Mouse (Mus musculus): Measurements from ENCODE around the gene Adcy10. TPM values are rescaled to one million over a fixed set of nuclear protein-coding genes. Genes with fewer than 3 reads are reported as not detected.

The Adcy10 gene
- polyA plus RNA-seq, 1 experiment from 2014 or later = 0.08 TPM

- 22% methylated on average over 8 of the region's 8 CpGs for WGBS
- H3K9me3 ChIP-seq = no peaks in the 10 kb centered on the region
- H3K27me3 ChIP-seq = no peaks in the 10 kb centered on the region
- no peak overlapping the region for H3K4me3 ChIP-seq
- ATAC-seq (ENCODE audit: insufficient number of reproducible peaks, insufficient read depth, low FRiP score, low TSS enrichment) = no peak
- no peak overlapping the region for H3K9ac ChIP-seq
- H3K4me2 ChIP-seq (replicated peaks) = no peak overlapping the region
- H3K27ac ChIP-seq = no peak overlapping the region
- H3K4me1 ChIP-seq = peaks cover 18% of the 10 kb centered on the region
- peaks cover 20% of the 10 kb centered on the region for H3K36me3 ChIP-seq
Measured at GRCm38 (mm10) chr1:165587845-165588244, 102.9 kb downstream of the Adcy10 start.

DNA sequence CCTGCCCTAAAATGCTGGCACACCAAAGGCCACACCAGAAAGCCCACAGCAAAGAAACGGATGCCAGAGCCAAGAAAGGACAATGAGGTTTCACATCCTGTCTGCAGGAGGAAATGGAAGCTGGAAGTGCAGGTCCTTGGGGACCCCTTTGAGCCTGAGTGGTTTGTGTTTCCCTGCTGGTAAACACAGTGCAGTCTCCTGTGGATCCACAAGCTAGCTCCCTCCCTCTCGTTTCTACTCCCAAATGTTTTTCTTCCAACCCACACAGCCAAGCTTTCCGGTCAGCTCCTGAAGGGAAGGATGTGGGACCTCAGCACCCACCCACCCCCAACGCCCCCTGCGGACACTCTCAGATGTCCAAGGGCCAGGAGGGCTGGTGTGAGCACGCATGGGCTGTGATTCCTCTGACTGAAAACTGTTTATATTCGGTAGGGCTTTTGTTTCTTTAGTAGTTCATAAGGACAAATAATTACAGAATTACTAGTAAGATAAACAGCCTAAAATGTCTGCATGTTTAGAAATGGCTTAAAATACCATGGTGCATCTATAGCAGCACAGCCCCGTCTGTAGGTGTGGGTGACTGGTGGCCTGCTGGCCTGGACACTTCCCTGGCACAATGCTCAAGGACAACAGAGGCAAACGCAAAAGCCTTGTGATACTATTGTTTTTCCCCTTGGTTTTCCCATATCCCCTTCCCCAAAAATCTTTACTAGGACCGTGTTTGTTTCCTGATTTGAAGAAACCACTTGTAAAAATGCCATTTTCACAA, 104.5 kb downstream of the Adcy10 start:
- Histone ChIP-seq H3K36me3 (peaks cover 34% of the 10 kb centered on the region), H3K27ac (peak overlapping the region; percentile 61), H3K4me3 (no peak overlapping the region), H3K27me3 (no peaks in the 10 kb centered on the region), H3K4me2 (replicated peaks) (no peak overlapping the region), H3K9ac (no peak overlapping the region), H3K9me3 (no peaks in the 10 kb centered on the region), H3K4me1 (peaks cover 18% of the 10 kb centered on the region)
- 27% methylated on average over 10 of the region's 10 CpGs for WGBS
- ATAC-seq (ENCODE audit: insufficient number of reproducible peaks, insufficient read depth, low FRiP score, low TSS enrichment) = no peak

DNA sequence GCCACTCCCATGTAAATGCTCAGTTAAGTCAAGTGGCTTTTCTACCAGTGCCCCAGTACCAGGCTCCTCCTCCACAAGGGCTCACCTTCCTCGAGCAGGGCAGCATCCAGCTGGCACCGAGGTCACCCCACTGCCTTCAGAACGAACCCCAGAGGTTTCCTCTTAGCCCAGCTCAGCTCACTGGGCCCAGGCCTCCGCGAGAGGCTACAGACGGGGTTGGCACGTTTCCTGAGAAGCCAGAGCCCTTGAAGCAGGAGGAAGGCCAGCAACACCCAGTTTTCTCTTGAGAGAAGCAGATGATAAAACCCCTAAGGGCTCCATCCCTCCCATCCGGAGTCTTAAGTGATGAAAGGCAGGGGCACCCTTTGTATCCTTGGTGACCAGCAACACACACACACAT, 105.8 kb downstream of the Adcy10 start:
- no peak overlapping the region for H3K9ac ChIP-seq
- no peak overlapping the region for H3K4me2 ChIP-seq (replicated peaks)
- no peaks in the 10 kb centered on the region for H3K9me3 ChIP-seq
- H3K27me3 ChIP-seq = no peaks in the 10 kb centered on the region
- H3K4me1 ChIP-seq = peaks cover 18% of the 10 kb centered on the region
- no peak overlapping the region for H3K27ac ChIP-seq
- no peak for ATAC-seq (ENCODE audit: insufficient number of reproducible peaks, insufficient read depth, low FRiP score, low TSS enrichment)
- peaks cover 47% of the 10 kb centered on the region for H3K36me3 ChIP-seq
- 75% methylated on average over 8 of the region's 8 CpGs for WGBS
- no peak overlapping the region for H3K4me3 ChIP-seq

DNA sequence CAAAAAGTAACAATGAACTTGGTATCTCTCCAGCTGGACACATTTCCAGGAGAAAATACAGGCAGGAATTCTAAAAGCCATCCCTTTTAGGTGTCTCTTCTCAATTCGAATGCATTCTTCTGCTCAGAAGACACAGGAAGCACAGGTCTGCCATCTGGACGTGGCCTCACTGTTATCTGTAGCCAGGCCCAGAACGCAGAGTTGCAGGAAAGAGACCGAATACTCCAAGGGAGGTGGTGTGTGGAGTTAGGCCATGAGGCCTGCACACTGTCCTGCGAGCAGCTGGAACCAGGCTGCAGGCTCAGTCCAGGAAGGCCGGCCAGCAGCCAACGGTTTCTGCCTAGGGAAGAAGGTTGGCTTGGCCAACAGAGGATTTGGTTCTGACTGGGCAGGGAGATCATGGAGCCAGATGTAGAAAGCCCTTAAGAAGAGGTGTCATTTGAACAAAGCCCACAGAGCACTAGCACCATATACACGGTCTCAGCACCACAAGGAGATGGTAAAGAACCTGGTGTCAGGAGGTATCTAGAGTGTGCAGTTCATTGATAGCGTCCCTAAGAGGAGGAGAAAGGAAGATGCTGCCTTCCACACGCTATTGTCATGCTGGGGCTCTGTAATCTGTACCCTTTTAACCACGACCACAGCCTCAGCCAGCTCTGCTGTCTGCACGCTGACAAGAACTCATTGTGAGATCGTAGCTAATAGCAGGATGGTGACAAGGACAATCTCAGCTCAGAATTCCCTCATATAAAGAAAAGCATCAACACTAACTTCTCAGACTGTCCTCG, 107.5 kb downstream of the Adcy10 start:
- H3K27ac ChIP-seq = no peak overlapping the region
- H3K9me3 ChIP-seq = no peaks in the 10 kb centered on the region
- H3K4me1 ChIP-seq = peaks cover 18% of the 10 kb centered on the region
- peaks cover 54% of the 10 kb centered on the region for H3K36me3 ChIP-seq
- no peak for ATAC-seq (ENCODE audit: insufficient number of reproducible peaks, insufficient read depth, low FRiP score, low TSS enrichment)
- H3K4me2 ChIP-seq (replicated peaks) = no peak overlapping the region
- WGBS = 88% methylated on average over 14 of the region's 14 CpGs
- no peak overlapping the region for H3K9ac ChIP-seq
- no peak overlapping the region for H3K4me3 ChIP-seq
- H3K27me3 ChIP-seq = no peaks in the 10 kb centered on the region

DNA sequence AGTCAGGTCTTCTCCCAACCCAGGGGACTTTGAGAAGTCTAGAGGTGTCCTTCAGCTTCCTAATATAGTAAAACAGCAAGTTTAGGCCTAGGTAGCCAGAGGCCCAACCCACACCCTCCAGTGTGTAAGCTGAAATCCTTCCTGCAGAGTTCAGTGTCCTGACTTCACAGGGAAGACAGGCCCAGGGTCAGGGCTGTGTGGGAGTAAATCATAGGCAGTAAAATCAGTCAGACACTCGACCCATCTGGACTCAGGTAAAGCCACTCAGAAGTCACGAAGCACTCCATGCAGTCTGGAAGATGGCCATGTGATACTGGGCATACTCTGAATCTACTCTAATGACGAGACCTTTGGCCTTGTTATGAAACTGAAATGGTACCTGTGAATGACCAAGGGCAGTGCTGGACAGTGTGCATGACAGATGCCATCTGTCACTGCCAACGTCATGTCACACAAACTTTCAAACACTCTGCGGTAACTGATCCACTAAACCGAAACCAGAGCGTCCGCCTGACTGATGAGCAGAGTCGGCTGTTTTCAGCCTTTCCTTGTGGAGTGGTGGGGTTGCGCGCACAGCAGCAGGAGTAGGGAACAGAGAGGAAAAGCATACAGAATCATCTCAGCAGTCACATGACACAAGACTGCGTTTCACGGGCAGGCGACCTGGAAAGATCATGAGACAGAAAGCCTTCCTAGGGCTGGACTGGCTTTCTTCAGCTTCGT, 109.9 kb downstream of the Adcy10 start:
- H3K36me3 ChIP-seq = peaks cover 76% of the 10 kb centered on the region
- WGBS = 80% methylated on average over 15 of the region's 15 CpGs
- no peak overlapping the region for H3K4me2 ChIP-seq (replicated peaks)
- no peak overlapping the region for H3K4me3 ChIP-seq
- H3K27ac ChIP-seq = no peak overlapping the region
- H3K9me3 ChIP-seq = no peaks in the 10 kb centered on the region
- ATAC-seq (ENCODE audit: insufficient number of reproducible peaks, insufficient read depth, low FRiP score, low TSS enrichment) = no peak
- H3K4me1 ChIP-seq = no peaks in the 10 kb centered on the region
- no peak overlapping the region for H3K9ac ChIP-seq
- H3K27me3 ChIP-seq = no peaks in the 10 kb centered on the region

DNA sequence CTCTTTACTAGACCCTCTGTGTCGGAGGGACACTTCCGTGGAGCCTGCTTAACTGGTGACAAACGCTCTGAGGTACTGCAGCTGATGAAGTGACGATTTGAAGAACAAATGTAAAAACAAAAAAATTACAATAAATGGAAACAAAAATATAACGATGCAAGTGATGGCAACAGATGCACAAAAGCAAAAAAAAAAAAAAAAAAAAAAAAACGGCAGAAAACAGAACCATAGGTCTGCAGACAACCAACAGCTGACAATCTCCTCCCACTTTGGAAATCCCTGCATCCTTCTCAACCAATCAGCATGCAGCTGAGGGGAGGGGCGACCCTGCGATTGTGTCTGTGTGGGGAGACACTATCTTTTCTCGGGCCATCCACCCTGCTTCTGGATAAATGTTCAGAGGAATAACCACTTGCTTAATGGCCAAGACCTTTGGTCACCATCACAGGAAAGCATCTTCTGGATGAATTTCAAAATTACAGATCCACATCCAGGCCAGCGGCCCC, 116.8 kb downstream of the Adcy10 start:
- Histone ChIP-seq H3K27ac (no peak overlapping the region), H3K4me3 (no peak overlapping the region), H3K4me1 (no peaks in the 10 kb centered on the region), H3K27me3 (no peaks in the 10 kb centered on the region), H3K4me2 (replicated peaks) (no peak overlapping the region), H3K9ac (no peak overlapping the region), H3K9me3 (no peaks in the 10 kb centered on the region), H3K36me3 (peaks cover 76% of the 10 kb centered on the region)
- 80% methylated on average over 10 of the region's 10 CpGs for WGBS
- ATAC-seq (ENCODE audit: insufficient number of reproducible peaks, insufficient read depth, low FRiP score, low TSS enrichment) = no peak

DNA sequence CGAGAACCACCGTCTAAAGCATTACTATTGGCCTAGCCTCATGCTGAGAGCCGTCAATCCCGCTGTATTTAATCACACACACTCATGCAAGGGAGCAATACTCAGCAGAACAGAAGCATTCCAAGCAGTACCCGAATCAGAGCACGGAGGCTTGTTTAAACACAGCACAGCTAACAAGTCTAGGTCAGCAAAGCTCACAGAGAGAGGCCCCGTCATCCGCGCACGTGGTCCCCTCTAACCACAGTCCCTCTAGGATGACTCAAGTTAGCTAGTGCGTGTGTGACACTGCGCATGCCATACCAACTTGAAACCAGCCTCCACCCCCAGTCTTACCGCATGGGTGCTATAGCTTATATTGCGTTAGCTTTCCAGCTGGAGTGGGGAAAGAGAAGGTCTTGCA, 118.2 kb downstream of the Adcy10 start:
- 90% methylated on average over 14 of the region's 14 CpGs for WGBS
- Histone ChIP-seq H3K9me3 (no peaks in the 10 kb centered on the region), H3K4me1 (no peaks in the 10 kb centered on the region), H3K4me3 (no peak overlapping the region), H3K27me3 (no peaks in the 10 kb centered on the region), H3K9ac (no peak overlapping the region), H3K27ac (no peak overlapping the region), H3K4me2 (replicated peaks) (no peak overlapping the region), H3K36me3 (peaks cover 74% of the 10 kb centered on the region)
- ATAC-seq (ENCODE audit: insufficient number of reproducible peaks, insufficient read depth, low FRiP score, low TSS enrichment) = no peak

DNA sequence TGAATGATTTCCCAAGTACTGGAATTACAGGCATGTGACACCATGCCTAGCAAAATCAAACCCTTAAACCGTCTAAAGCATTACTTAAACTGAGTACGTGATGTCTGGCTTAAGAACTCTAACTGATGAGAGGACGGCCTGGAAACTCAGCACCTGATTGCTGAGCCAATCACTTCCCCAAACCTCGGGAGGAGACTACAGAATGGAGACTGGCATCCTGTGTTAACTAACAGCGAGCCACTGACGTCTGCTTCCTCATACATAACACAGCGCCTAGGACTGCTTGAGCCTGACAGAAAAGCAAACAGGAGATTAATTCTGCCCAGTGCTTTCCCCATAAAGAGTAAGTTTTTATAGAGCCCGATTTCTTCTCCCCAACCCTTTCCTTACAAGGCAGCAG, 119.2 kb downstream of the Adcy10 start:
- H3K27ac ChIP-seq = no peak overlapping the region
- H3K9ac ChIP-seq = no peak overlapping the region
- H3K9me3 ChIP-seq = no peaks in the 10 kb centered on the region
- H3K4me2 ChIP-seq (replicated peaks) = no peak overlapping the region
- H3K4me3 ChIP-seq = no peak overlapping the region
- WGBS = 87% methylated on average over 8 of the region's 8 CpGs
- no peak for ATAC-seq (ENCODE audit: insufficient number of reproducible peaks, insufficient read depth, low FRiP score, low TSS enrichment)
- no peaks in the 10 kb centered on the region for H3K27me3 ChIP-seq
- peaks cover 66% of the 10 kb centered on the region for H3K36me3 ChIP-seq
- 0 out of 2 replicates have a peak, but pooled peaks cover 1% of the 10 kb centered on the region for H3K4me1 ChIP-seq

DNA sequence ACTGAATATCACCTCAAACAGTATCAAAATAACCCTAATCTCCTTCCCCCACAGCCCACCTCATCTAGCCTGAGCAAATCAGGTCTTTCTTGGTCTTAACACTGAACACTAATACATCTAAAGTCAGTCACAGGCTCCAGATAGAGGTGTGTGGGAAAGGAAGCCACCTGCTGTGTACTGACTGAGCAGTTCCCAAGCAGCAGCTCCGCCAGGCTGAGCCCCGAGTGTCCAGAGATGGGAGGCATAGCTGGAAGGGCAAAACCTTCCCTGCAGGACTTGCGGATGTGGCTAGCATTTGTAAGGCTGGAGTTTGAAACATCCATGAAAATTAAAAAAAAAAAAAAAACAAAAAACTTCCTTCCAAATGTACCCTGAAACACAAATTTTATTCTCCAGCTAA, 120.1 kb downstream of the Adcy10 start:
- no peak for ATAC-seq (ENCODE audit: insufficient number of reproducible peaks, insufficient read depth, low FRiP score, low TSS enrichment)
- 85% methylated on average over 3 of the region's 3 CpGs for WGBS
- H3K9ac ChIP-seq = no peak overlapping the region

DNA sequence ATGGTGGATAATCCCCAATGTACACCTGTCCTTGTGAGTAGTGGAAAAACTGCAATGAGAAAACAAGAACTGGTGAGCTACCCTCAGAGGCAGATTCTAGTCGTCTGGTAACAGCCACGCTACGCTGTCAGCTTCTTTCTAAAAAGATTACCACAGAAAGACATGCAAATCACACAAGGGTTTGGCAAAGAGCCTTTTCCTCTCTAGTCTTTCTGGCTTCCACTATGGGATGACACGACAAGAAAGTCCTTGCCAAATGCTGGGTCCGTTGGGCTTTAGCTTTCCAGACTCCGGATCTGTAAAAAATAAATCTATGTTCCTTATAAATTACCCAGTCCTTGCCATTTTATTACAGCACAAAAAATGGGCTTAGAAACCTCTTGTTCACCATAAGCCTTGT, 120.8 kb downstream of the Adcy10 start:
- Histone ChIP-seq H3K9ac (no peak overlapping the region), H3K36me3 (peaks cover 62% of the 10 kb centered on the region), H3K4me3 (no peak overlapping the region), H3K4me1 (peaks cover 15% of the 10 kb centered on the region; the same call in 1 of the 2 replicates), H3K4me2 (replicated peaks) (no peak overlapping the region), H3K27me3 (no peaks in the 10 kb centered on the region), H3K27ac (no peak overlapping the region), H3K9me3 (no peaks in the 10 kb centered on the region)
- ATAC-seq (ENCODE audit: insufficient number of reproducible peaks, insufficient read depth, low FRiP score, low TSS enrichment) = no peak
- 95% methylated on average over 6 of the region's 6 CpGs for WGBS

More for the DNA sequence above, 120.1 kb downstream of the Adcy10 start:
- Histone ChIP-seq H3K4me2 (replicated peaks) (no peak overlapping the region), H3K4me1 (peaks cover 8% of the 10 kb centered on the region; the same call in 1 of the 2 replicates), H3K36me3 (peaks cover 62% of the 10 kb centered on the region), H3K27ac (no peak overlapping the region), H3K27me3 (no peaks in the 10 kb centered on the region), H3K4me3 (no peak overlapping the region), H3K9me3 (no peaks in the 10 kb centered on the region)

DNA sequence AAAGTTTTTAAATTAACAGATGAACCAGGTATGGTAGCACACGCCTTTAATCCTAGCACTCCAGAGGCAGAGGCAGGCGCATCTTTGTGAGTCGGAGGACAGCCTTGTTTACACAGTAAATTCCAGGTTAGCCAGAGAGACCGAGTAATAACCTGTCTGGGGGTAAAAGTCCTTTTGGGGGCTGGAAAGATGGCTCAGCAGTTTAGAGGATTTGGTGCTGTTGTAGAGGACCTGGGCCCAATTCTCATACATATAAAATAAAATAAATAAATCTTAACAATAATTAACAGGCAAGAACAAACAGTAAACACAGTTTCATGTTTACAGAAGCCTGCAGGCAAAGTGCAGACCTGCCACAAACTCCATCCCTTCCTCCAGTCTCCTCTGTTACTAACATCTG, 123.9 kb downstream of the Adcy10 start:
- peaks cover 21% of the 10 kb centered on the region for H3K4me1 ChIP-seq
- no peak overlapping the region for H3K4me3 ChIP-seq
- ATAC-seq (ENCODE audit: insufficient number of reproducible peaks, insufficient read depth, low FRiP score, low TSS enrichment) = no peak
- no peak overlapping the region for H3K4me2 ChIP-seq (replicated peaks)
- WGBS = 67% methylated on average over 4 of the region's 4 CpGs
- H3K9me3 ChIP-seq = no peaks in the 10 kb centered on the region
- H3K9ac ChIP-seq = no peak overlapping the region
- H3K27ac ChIP-seq = no peak overlapping the region
- peaks cover 40% of the 10 kb centered on the region for H3K36me3 ChIP-seq
- H3K27me3 ChIP-seq = no peaks in the 10 kb centered on the region
